Mouse (Mus musculus) C2C12 (cell line): ENCODE data around the gene Exoc4.

ENCODE experiments used
- CEBPB ChIP-seq: IDR thresholded peaks from one replicate; pipeline ENCODE4 v1.6.1; 2011; ENCODE audit warnings: low read depth, mild to moderate bottlenecking, control low read depth, moderate library complexity
- CTCF ChIP-seq: IDR thresholded peaks from one replicate; pipeline ENCODE4 v1.5.1; 2011; ENCODE audit not compliant: control insufficient read depth, insufficient read depth, insufficient read length
- MAX ChIP-seq: IDR thresholded peaks from one replicate; pipeline ENCODE4 v1.6.1; 2011; ENCODE audit warnings: mild to moderate bottlenecking, control low read depth
- MYOD1 ChIP-seq: IDR thresholded peaks from one replicate; pipeline ENCODE4 v1.6.1; 2011; ENCODE audit warnings: low read depth; ENCODE audit not compliant: control insufficient read depth, insufficient read length
- MYOG ChIP-seq: IDR thresholded peaks from one replicate; pipeline ENCODE4 v1.6.1; 2011; ENCODE audit not compliant: control insufficient read depth, insufficient read length; ENCODE audit errors: extremely low read depth
- USF1 ChIP-seq: IDR thresholded peaks from one replicate; pipeline ENCODE4 v1.6.1; 2011; ENCODE audit warnings: low read depth, mild to moderate bottlenecking, control low read depth, moderate library complexity

- TF ChIP-seq CTCF (no peak), CEBPB (no peak), MAX (no peak), MYOG (no peak), USF1 (no peak), MYOD1 (no peak)
Measured at GRCm38 (mm10) chr6:33992213-33993034, 743.5 kb downstream of the Exoc4 start.
